Mouse (Mus musculus): ENCODE data around the gene Fbxl7. TPM values are rescaled to one million over a fixed set of nuclear protein-coding genes. Genes with fewer than 3 reads are reported as not detected.

Gene Fbxl7
- total and polyA plus RNA-seq, 3 experiments: not detected

DNA sequence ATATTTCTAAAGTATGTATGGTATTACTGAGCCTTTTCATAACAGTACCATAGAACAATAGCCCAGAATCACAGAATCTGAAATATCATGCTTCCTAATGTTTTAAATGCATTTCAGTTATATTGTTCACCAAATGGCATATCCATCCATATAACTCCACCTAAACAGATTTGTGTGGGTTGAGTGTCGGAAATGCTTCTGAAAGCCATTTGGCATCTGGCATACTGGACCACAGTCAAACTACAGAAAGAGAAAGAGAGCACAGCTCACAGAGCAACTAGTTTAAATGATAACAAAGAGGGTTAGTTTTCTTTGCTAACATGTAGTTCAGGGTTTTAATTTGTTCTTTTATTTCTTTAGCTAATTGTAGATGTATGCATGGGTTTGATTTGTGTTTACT lies 57.0 kb downstream of the Fbxl7 start:
- dilution Hi-C loops (cut with MboI; ENCODE audit: extremely low pct_ligation_motif_present, extremely low pct_unique_long_range_greater_than_20kb, low sequenced_read_pairs) (no loop called here), in situ Hi-C loops (cut with MboI; ENCODE audit: low pct_ligation_motif_present, low pct_unique_long_range_greater_than_20kb, low sequenced_read_pairs) (no loop called here)
- H3K4me3 ChIP-seq (replicated peaks in 1 of 3; ENCODE audit: low read depth in 2 of 3, low read length in 2 of 3, poor library complexity in 1 of 3): no peak overlapping the region
- TF ChIP-seq CHD2 (IDR thresholded peaks at IDR 0.05; ENCODE audit: low read length) (no peak), CTCF (conservative IDR thresholded peaks at IDR 0.05 in 1 of 2, IDR thresholded peaks at IDR 0.05 in 1 of 2; ENCODE audit: low read depth in 2 of 2, low read length in 2 of 2) (no peak), RAD21 (IDR thresholded peaks at IDR 0.05; ENCODE audit: low read depth, low read length) (no peak), POLR2A (IDR thresholded peaks at IDR 0.05; ENCODE audit: low read depth, low read length) (no peak), MAX (IDR thresholded peaks at IDR 0.05; ENCODE audit: low read length) (no peak), UBTF (IDR thresholded peaks at IDR 0.05; ENCODE audit: low read depth, low read length) (no peak), KAT2A (IDR thresholded peaks at IDR 0.05; ENCODE audit: insufficient replicate concordance, low read length) (no peak)
- no peaks in the 10 kb centered on the region for H3K79me2 ChIP-seq (replicated peaks; ENCODE audit: control insufficient read depth, extremely low read depth, insufficient read depth, poor library complexity, severe bottlenecking)
- H3K27me3 ChIP-seq (replicated peaks): no peaks in the 10 kb centered on the region
- H3K4me1 ChIP-seq (ENCODE audit: control insufficient read depth in 1 of 2, insufficient read depth in 2 of 2): no peaks in the 10 kb centered on the region
- no peaks in the 10 kb centered on the region for H3K36me3 ChIP-seq (replicated peaks in 1 of 2; ENCODE audit: control insufficient read depth in 1 of 2, insufficient read depth in 1 of 2, low read length in 1 of 2)
- H3K9ac ChIP-seq (ENCODE audit: insufficient read depth, low read depth): no peak overlapping the region
- no peaks in the 10 kb centered on the region for H3K9me3 ChIP-seq (replicated peaks; ENCODE audit: low read length)
- no peak overlapping the region for H3K27ac ChIP-seq (ENCODE audit: insufficient read depth, low read depth)
- DNase-seq (ENCODE audit: extremely low read depth): no peak
- H3K4me2 ChIP-seq (ENCODE audit: insufficient read depth, low read depth, poor library complexity, severe bottlenecking): no peak overlapping the region

DNA sequence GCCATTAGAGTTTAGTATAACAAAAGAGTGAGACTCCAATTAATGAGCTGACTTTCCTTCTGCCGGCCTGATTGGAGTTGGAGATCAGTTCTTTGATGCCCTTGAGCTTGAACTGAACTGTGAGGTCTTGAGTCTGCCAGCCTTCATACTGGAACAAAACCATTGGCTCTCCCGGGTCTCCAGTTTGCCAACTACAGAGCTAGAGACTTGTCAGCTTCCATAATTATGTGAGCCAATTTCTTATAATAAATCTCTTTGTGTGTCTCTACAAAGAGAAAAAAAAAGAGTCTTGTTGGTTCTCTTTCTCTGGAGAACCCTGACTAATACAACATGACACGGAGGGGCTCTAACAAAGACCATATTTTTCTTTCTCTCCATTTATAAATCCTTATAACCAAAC lies 58.2 kb downstream of the Fbxl7 start:
- Histone ChIP-seq H3K4me2 (ENCODE audit: insufficient read depth, low read depth, poor library complexity, severe bottlenecking) (no peak overlapping the region), H3K27me3 (replicated peaks) (no peaks in the 10 kb centered on the region), H3K9me3 (replicated peaks; ENCODE audit: low read length) (no peaks in the 10 kb centered on the region), H3K27ac (ENCODE audit: insufficient read depth, low read depth) (no peak overlapping the region), H3K79me2 (replicated peaks; ENCODE audit: control insufficient read depth, extremely low read depth, insufficient read depth, poor library complexity, severe bottlenecking) (no peaks in the 10 kb centered on the region), H3K9ac (ENCODE audit: insufficient read depth, low read depth) (no peak overlapping the region), H3K4me3 (replicated peaks in 1 of 3; ENCODE audit: low read depth in 2 of 3, low read length in 2 of 3, poor library complexity in 1 of 3) (no peak overlapping the region), H3K4me1 (ENCODE audit: control insufficient read depth in 1 of 2, insufficient read depth in 2 of 2) (no peaks in the 10 kb centered on the region), H3K36me3 (replicated peaks in 1 of 2; ENCODE audit: control insufficient read depth in 1 of 2, insufficient read depth in 1 of 2, low read length in 1 of 2) (no peaks in the 10 kb centered on the region)
- DNase-seq (ENCODE audit: extremely low read depth): no peak
- TF ChIP-seq EP300 (IDR thresholded peaks at IDR 0.05; ENCODE audit: low read length) (no peak), HCFC1 (IDR thresholded peaks at IDR 0.05; ENCODE audit: low read depth, low read length) (no peak), ETS1 (conservative IDR thresholded peaks at IDR 0.05; ENCODE audit: low read depth, low read length) (no peak), TBP (conservative IDR thresholded peaks at IDR 0.05; ENCODE audit: low read depth, low read length) (no peak)
- dilution Hi-C loops (cut with MboI; ENCODE audit: extremely low pct_ligation_motif_present, extremely low pct_unique_long_range_greater_than_20kb, low sequenced_read_pairs) (no loop called here), in situ Hi-C loops (cut with MboI; ENCODE audit: low pct_ligation_motif_present, low pct_unique_long_range_greater_than_20kb, low sequenced_read_pairs) (no loop called here)

DNA sequence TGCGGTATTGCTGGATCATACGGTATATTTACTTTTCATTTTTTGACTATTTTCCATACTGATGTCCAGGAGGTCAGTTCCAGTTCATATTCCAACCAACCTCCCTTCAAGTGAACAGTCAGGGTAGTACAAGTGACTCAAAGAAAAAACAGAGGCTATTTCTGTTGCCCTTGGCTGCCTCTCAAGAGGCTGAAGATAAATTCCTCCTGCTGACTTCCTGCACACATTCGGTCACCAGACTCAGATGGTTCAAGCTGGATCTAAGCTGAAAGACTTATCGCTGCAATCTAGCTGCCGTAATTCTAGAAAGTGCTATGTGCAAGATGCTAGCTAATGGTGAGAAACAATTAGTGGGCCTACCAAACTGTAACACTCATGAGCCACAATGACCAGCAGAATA lies 61.0 kb downstream of the Fbxl7 start:
- H3K27ac ChIP-seq (ENCODE audit: insufficient read depth, low read depth): no peak overlapping the region
- H3K27me3 ChIP-seq (replicated peaks): no peaks in the 10 kb centered on the region
- no peaks in the 10 kb centered on the region for H3K79me2 ChIP-seq (replicated peaks; ENCODE audit: control insufficient read depth, extremely low read depth, insufficient read depth, poor library complexity, severe bottlenecking)
- dilution Hi-C loops (cut with MboI; ENCODE audit: extremely low pct_ligation_motif_present, extremely low pct_unique_long_range_greater_than_20kb, low sequenced_read_pairs) (no loop called here), in situ Hi-C loops (cut with MboI; ENCODE audit: low pct_ligation_motif_present, low pct_unique_long_range_greater_than_20kb, low sequenced_read_pairs) (no loop called here)
- no peak overlapping the region for H3K4me2 ChIP-seq (ENCODE audit: insufficient read depth, low read depth, poor library complexity, severe bottlenecking)
- no peaks in the 10 kb centered on the region for H3K9me3 ChIP-seq (replicated peaks; ENCODE audit: low read length)
- H3K36me3 ChIP-seq (replicated peaks in 1 of 2; ENCODE audit: control insufficient read depth in 1 of 2, insufficient read depth in 1 of 2, low read length in 1 of 2): no peaks in the 10 kb centered on the region
- no peak for DNase-seq (ENCODE audit: extremely low read depth)
- H3K9ac ChIP-seq (ENCODE audit: insufficient read depth, low read depth): no peak overlapping the region
- peaks cover 0 to 6% of the 10 kb centered on the region in 2 experiments; a peak in 2 of 4 replicates for H3K4me1 ChIP-seq (ENCODE audit: control insufficient read depth in 1 of 2, insufficient read depth in 2 of 2)
- no peak overlapping the region for H3K4me3 ChIP-seq (replicated peaks in 1 of 3; ENCODE audit: low read depth in 2 of 3, low read length in 2 of 3, poor library complexity in 1 of 3)
- TF ChIP-seq ELF1 (IDR thresholded peaks at IDR 0.05; ENCODE audit: low read depth, low read length) (no peak), SIN3A (IDR thresholded peaks at IDR 0.05; ENCODE audit: low read length) (no peak), NRF1 (IDR thresholded peaks at IDR 0.05; ENCODE audit: low read depth, low read length) (no peak), MYC (IDR thresholded peaks at IDR 0.05; ENCODE audit: low read depth, low read length) (no peak), JUN (IDR thresholded peaks at IDR 0.05; ENCODE audit: insufficient read depth, low read depth, low read length) (no peak), POLR2A (IDR thresholded peaks at IDR 0.05; ENCODE audit: low read depth, low read length) (no peak), UBTF (IDR thresholded peaks at IDR 0.05; ENCODE audit: low read depth, low read length) (no peak), SMC3 (IDR thresholded peaks at IDR 0.05; ENCODE audit: low read depth, low read length) (no peak), USF1 (IDR thresholded peaks at IDR 0.05; ENCODE audit: low read depth, low read length) (no peak)

All from CH12.LX (cell line).